Comparison of ENCODE assay signal across 23 mouse cellular contexts in the genomic region with DNA sequence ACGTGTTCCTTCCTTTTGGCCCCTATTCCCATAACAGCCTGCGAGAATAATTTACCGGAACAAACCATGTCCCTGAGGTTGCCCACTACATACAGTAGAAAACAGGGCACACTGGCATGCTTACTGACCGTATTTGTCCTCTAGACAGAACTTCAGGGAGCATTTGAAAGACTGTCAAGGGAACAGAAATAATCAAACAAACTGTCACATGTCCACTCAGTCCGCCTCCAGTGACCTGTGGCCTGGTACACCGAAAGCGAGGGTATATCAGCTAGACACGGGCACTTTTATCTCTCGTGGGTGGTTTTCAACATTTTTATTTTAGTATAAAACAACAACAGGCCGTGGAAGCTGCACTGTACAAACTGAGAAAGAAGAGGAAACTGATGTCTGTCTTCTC. TPM values are rescaled to one million over a fixed set of nuclear protein-coding genes. Genes with fewer than 3 reads are reported as not detected.
DNase-seq lines count a peak whose midpoint lies in the region; ATAC-seq and TF ChIP-seq lines count a peak whose summit lies in the region.
"Had no signal": no experiment of that assay in that cellular context is flagged by ENCODE, and none has a peak within 500 bp of the region (broad histone marks: within the 10 kb centered on the region; RNA-seq: fewer than 3 reads in every experiment).

No protein-coding gene starts in this region.

- 78% methylated on average over 10 of the region's 10 CpGs for WGBS in heart, embryonic 15.5 days
- WGBS in limb, embryonic 10.5 days, result 94% methylated on average over 10 of the region's 10 CpGs
- WGBS in liver, embryonic 16.5 days (ENCODE audit: insufficient replicate concordance), result 53% methylated on average over 10 of the region's 10 CpGs

- H3K27me3 ChIP-seq in heart, embryonic 15.5 days, result no peaks in the 10 kb centered on the region
- H3K27me3 ChIP-seq in limb, embryonic 10.5 days (ENCODE audit: low read depth, poor library complexity, severe bottlenecking), result no peaks in the 10 kb centered on the region
- H3K27me3 ChIP-seq in liver, embryonic 16.5 days (ENCODE audit: control insufficient read depth, insufficient read depth, low read depth, low read length), result no peaks in the 10 kb centered on the region
- H3K27me3 ChIP-seq: embryonic facial prominence, embryonic 12.5 days; forebrain, embryonic 13.5 days; Patski had no signal

- intact Hi-C loops in gastrocnemius, adult 2 months (cut with DNase I), result loop anchor here (5.0 kb wide), 2 partner anchors 42 to 277 kb away; a partner anchor contains a TSS

- no peaks in the 10 kb centered on the region for H3K9me3 ChIP-seq in heart, embryonic 15.5 days (replicated peaks)
- no peaks in the 10 kb centered on the region for H3K9me3 ChIP-seq in limb, embryonic 10.5 days (replicated peaks)
- no peaks in the 10 kb centered on the region for H3K9me3 ChIP-seq in liver, embryonic 16.5 days (replicated peaks; ENCODE audit: control insufficient read depth, low read length)
- H3K9me3 ChIP-seq: embryonic facial prominence, embryonic 12.5 days; forebrain, embryonic 13.5 days; hindbrain, embryonic 10.5 days had no signal

- ATAC-seq in heart, embryonic 15.5 days (replicated peaks; ENCODE audit: insufficient number of reproducible peaks, insufficient read depth, low FRiP score, low read depth), result no peak
- ATAC-seq in liver, embryonic 16.5 days (ENCODE audit: low read depth), result peak; percentile 61
- ATAC-seq: forebrain, embryonic 13.5 days; hindbrain, postnatal 0 days; Patski had no signal

- H3K4me1 ChIP-seq in heart, embryonic 15.5 days (replicated peaks), result peaks cover 26% of the 10 kb centered on the region
- H3K4me1 ChIP-seq in limb, embryonic 10.5 days, result peaks cover 18% of the 10 kb centered on the region
- H3K4me1 ChIP-seq in liver, embryonic 16.5 days (ENCODE audit: control insufficient read depth, low read depth, low read length), result peaks cover 11% of the 10 kb centered on the region
- H3K4me1 ChIP-seq: forebrain, embryonic 13.5 days; hindbrain, embryonic 10.5 days had no signal

- H3K27ac ChIP-seq in gastrocnemius, adult 2 months, result peak overlapping the region; percentile 95
- peak overlapping the region; percentile 80 for H3K27ac ChIP-seq in heart, embryonic 15.5 days
- peak overlapping the region; percentile 70; the same call in 1 of the 2 replicates for H3K27ac ChIP-seq in limb, embryonic 10.5 days
- H3K27ac ChIP-seq in liver, embryonic 16.5 days (ENCODE audit: low read length), result peak overlapping the region; percentile 75
- H3K27ac ChIP-seq: forebrain, embryonic 13.5 days; hindbrain, embryonic 10.5 days; hindbrain, postnatal 0 days had no signal

- 0 out of 2 replicates have a peak, but pooled peaks cover 6% of the 10 kb centered on the region for H3K36me3 ChIP-seq in heart, embryonic 15.5 days
- H3K36me3 ChIP-seq in limb, embryonic 10.5 days, result peaks cover 74% of the 10 kb centered on the region
- H3K36me3 ChIP-seq in liver, embryonic 16.5 days (ENCODE audit: control insufficient read depth, insufficient read depth), result peaks cover 2% of the 10 kb centered on the region; the same call in 1 of the 2 replicates

- DNase-seq in gastrocnemius, adult 2 months, result no peak
- DNase-seq in gastrocnemius, postnatal 4 days (ENCODE audit: low spot score in 2 of 2), result no peak
- no peak for DNase-seq in heart, postnatal 4 days
- no peak for DNase-seq in limb, embryonic 10.5 days (ENCODE audit: low spot score)
- no peak for DNase-seq in urinary bladder, postnatal 14 days (ENCODE audit: low spot score)
- DNase-seq in adrenal gland, postnatal 36 days, result no peak
- DNase-seq: adrenal gland, adult 8-10 months; cerebellum, postnatal 10 days; gastrocnemius, postnatal 14 days; kidney, adult 18-20 months; lung, embryonic 14.5 days; retina, postnatal 1 day had no signal

- H3K4me3 ChIP-seq in gastrocnemius, adult 2 months, result no peak overlapping the region; the same call in 1 of the 2 replicates
- H3K4me3 ChIP-seq in heart, embryonic 15.5 days, result no peak overlapping the region
- no peak overlapping the region for H3K4me3 ChIP-seq in limb, embryonic 10.5 days
- no peak overlapping the region for H3K4me3 ChIP-seq in liver, embryonic 16.5 days (ENCODE audit: low read depth, low read length)
- H3K4me3 ChIP-seq: embryonic facial prominence, embryonic 12.5 days; erythroblast, embryonic 14.5 days; forebrain, embryonic 13.5 days; hindbrain, embryonic 10.5 days had no signal

- no peak overlapping the region for H3K9ac ChIP-seq in heart, embryonic 15.5 days
- no peak overlapping the region for H3K9ac ChIP-seq in liver, embryonic 16.5 days (ENCODE audit: low read depth, low read length)
- H3K9ac ChIP-seq: embryonic facial prominence, embryonic 12.5 days; forebrain, embryonic 13.5 days; lung, embryonic 14.5 days had no signal

- no peak for TF ChIP-seq CTCF in gastrocnemius, adult 2 months (IDR thresholded peaks at IDR 0.05)

- no peak overlapping the region for H3K4me2 ChIP-seq in heart, embryonic 15.5 days
- no peak overlapping the region for H3K4me2 ChIP-seq in liver, embryonic 16.5 days (ENCODE audit: low read depth, low read length)
- H3K4me2 ChIP-seq: embryonic facial prominence, embryonic 12.5 days; forebrain, embryonic 13.5 days; lung, embryonic 14.5 days had no signal

RNA-seq across cellular contexts. Expression of a gene that starts 10.2 kb away (rescaled TPM):
- 10 to 100 TPM; 53.6 to 65.4 TPM for total RNA-seq in gastrocnemius, adult 2 months (2021)
- total RNA-seq in gastrocnemius, postnatal 4 days (2021), result 100 to 1,000 TPM; 154 to 180 TPM
- 3.9 and 4.3 TPM in 2 replicates for polyA plus RNA-seq in heart, embryonic 15.5 days (2015; fragmentation: Nextera tagmentation; extraction: Ambion mirVana)
- total RNA-seq in heart, postnatal 4 days (2021), result 1 to 10 TPM; 6.9 to 7.3 TPM
- polyA plus RNA-seq in limb, embryonic 10.5 days (2016; fragmentation: Nextera tagmentation; extraction: Ambion mirVana), result 0.28 and 0.30 TPM in 2 replicates
- 1.7 and 2.3 TPM in 2 replicates for polyA plus RNA-seq in liver, embryonic 16.5 days (2015; fragmentation: Nextera tagmentation; extraction: Ambion mirVana)
- 1 to 10 TPM; 2.2 to 4.7 TPM for total RNA-seq in adrenal gland, postnatal 36 days (2021)
- total RNA-seq: monocyte, adult 5-6 weeks had no signal

RNA-seq across cellular contexts. Expression of a gene that starts 17.4 kb away (rescaled TPM):
- under 1 TPM; 0.11 to 0.13 TPM for total RNA-seq in gastrocnemius, adult 2 months (2021)
- 1 to 10 TPM in 1 of 2 experiments, under 1 TPM in 1; 0.86 to 4.6 TPM for total RNA-seq in gastrocnemius, postnatal 4 days (2021)
- polyA plus RNA-seq in heart, embryonic 15.5 days (2015; fragmentation: Nextera tagmentation; extraction: Ambion mirVana), result 0.52 and 1.5 TPM in 2 replicates
- total RNA-seq in heart, postnatal 4 days (2021), result 1 to 10 TPM; 1.6 to 2.5 TPM
- polyA plus RNA-seq in limb, embryonic 10.5 days (2016; fragmentation: Nextera tagmentation; extraction: Ambion mirVana), result not detected in 2 replicates
- 278 and 305 TPM in 2 replicates for polyA plus RNA-seq in liver, embryonic 16.5 days (2015; fragmentation: Nextera tagmentation; extraction: Ambion mirVana)
- 1 to 10 TPM; 4.5 to 5.3 TPM for total RNA-seq in adrenal gland, postnatal 36 days (2021)
- total RNA-seq: gastrocnemius, postnatal 14 days; layer of hippocampus, postnatal 14 days; monocyte, adult 5-6 weeks had no signal
- polyA plus RNA-seq: embryonic facial prominence, embryonic 12.5 days; forebrain, embryonic 13.5 days; hindbrain, embryonic 10.5 days; hindbrain, postnatal 0 days; lung, embryonic 14.5 days; neural tube, embryonic 11.5 days had no signal

RNA-seq across cellular contexts. Expression of a gene that starts 43.4 kb away (rescaled TPM):
- 10 to 100 TPM in 1 of 2 experiments, 1 to 10 TPM in 1; 6.2 to 12.6 TPM for total RNA-seq in gastrocnemius, adult 2 months (2021)
- total RNA-seq in gastrocnemius, postnatal 4 days (2021), result 10 to 100 TPM; 13.0 to 15.7 TPM
- 12.7 and 14.2 TPM in 2 replicates for polyA plus RNA-seq in heart, embryonic 15.5 days (2015; fragmentation: Nextera tagmentation; extraction: Ambion mirVana)
- 10 to 100 TPM; 14.4 to 14.7 TPM for total RNA-seq in heart, postnatal 4 days (2021)
- polyA plus RNA-seq in limb, embryonic 10.5 days (2016; fragmentation: Nextera tagmentation; extraction: Ambion mirVana), result 32.0 and 37.6 TPM in 2 replicates
- polyA plus RNA-seq in liver, embryonic 16.5 days (2015; fragmentation: Nextera tagmentation; extraction: Ambion mirVana), result 7.7 and 8.1 TPM in 2 replicates
- total RNA-seq in adrenal gland, postnatal 36 days (2021), result 10 to 100 TPM; 16.9 to 26.3 TPM

RNA-seq across cellular contexts. Expression of a gene that starts 54.7 kb away (rescaled TPM):
- under 1 TPM; 0.10 to 0.25 TPM for total RNA-seq in gastrocnemius, adult 2 months (2021)
- total RNA-seq in gastrocnemius, postnatal 4 days (2021), result 1 to 10 TPM; 1.3 to 4.9 TPM
- 1.6 and 3.5 TPM in 2 replicates for polyA plus RNA-seq in heart, embryonic 15.5 days (2015; fragmentation: Nextera tagmentation; extraction: Ambion mirVana)
- under 1 TPM; 0.55 to 0.74 TPM for total RNA-seq in heart, postnatal 4 days (2021)
- polyA plus RNA-seq in limb, embryonic 10.5 days (2016; fragmentation: Nextera tagmentation; extraction: Ambion mirVana), result not detected in 2 replicates
- polyA plus RNA-seq in liver, embryonic 16.5 days (2015; fragmentation: Nextera tagmentation; extraction: Ambion mirVana), result 687 and 781 TPM in 2 replicates
- total RNA-seq in adrenal gland, postnatal 36 days (2021), result 1 to 10 TPM in 1 of 2 experiments, under 1 TPM in 1; 0.16 to 2.0 TPM
- total RNA-seq: monocyte, adult 5-6 weeks had no signal
- polyA plus RNA-seq: neural tube, embryonic 11.5 days had no signal

Comparison
In these comparisons a context has a peak if more than half of its experiments do, and no peak if none do; other contexts are left out.
1. RNA of a gene that starts 10.2 kb away (total RNA-seq): 154 to 180 TPM in gastrocnemius, postnatal 4 days and 53.6 to 65.4 TPM in gastrocnemius, adult 2 months; 6.9 to 7.3 TPM in heart, postnatal 4 days and 2.2 to 4.7 TPM in adrenal gland, postnatal 36 days; every median in the first group is over 4 times any median in the second.
2. Peak in every context shown above with its lines, with median percentiles within 50 percentile points of each other: H3K27ac ChIP-seq.